Mouse (Mus musculus): ENCODE results near the gene Gpr137c.

GRCm38 (mm10) chr14:45275816-45276215 is 56.3 kb downstream of the Gpr137c start:
- no peak for TF ChIP-seq CTCF (IDR thresholded peaks at IDR 0.05; ENCODE audit: low read depth, low read length)
- no peak for TF ChIP-seq GATA1 (IDR thresholded peaks at IDR 0.05; ENCODE audit: borderline replicate concordance, low read length)
- no peak for TF ChIP-seq TAL1 (conservative IDR thresholded peaks at IDR 0.05; ENCODE audit: low read depth, low read length)
- no peak for TF ChIP-seq POLR2AphosphoS5 (IDR thresholded peaks at IDR 0.05; ENCODE audit: insufficient replicate concordance, low read depth, low read length)
- no peak for TF ChIP-seq GATA2 (IDR thresholded peaks at IDR 0.05; ENCODE audit: borderline replicate concordance, low read depth, low read length)

Data from G1E (cell line).